Mouse (Mus musculus) neural tube, embryonic 12.5 days (tissue): Measurements from ENCODE around the gene Armc2. TPM values are rescaled to one million over a fixed set of nuclear protein-coding genes. Genes with fewer than 3 reads are reported as not detected.

Source experiments
- ATAC-seq: fragments of 200-750 bp; cut with Nextera tagmentation; 2 replicates; pipeline ENCODE4 v1.8.0; 2017; ENCODE audit warnings: low read depth, mild to moderate bottlenecking, moderate TSS enrichment, moderate library complexity; ENCODE audit not compliant: low FRiP score
- H3K27ac ChIP-seq: fragments of 300-500 bp; sonication (generic); 2 replicates; pipeline ENCODE4 v1.5.1; 2016
- H3K27me3 ChIP-seq: fragments of 300-500 bp; sonication (generic); replicated peaks from 2 replicates; pipeline ENCODE4 v1.6.1; 2016; ENCODE audit warnings: mild to moderate bottlenecking
- H3K36me3 ChIP-seq: fragments of 300-500 bp; sonication (generic); 2 replicates; pipeline ENCODE4 v1.6.1; 2016; ENCODE audit warnings: mild to moderate bottlenecking
- H3K4me1 ChIP-seq: fragments of 300-500 bp; sonication (generic); 2 replicates; pipeline ENCODE4 v1.6.1; 2016
- H3K4me2 ChIP-seq: fragments of 300-500 bp; sonication (generic); replicated peaks from 2 replicates; pipeline ENCODE4 v1.6.1; 2016; ENCODE audit warnings: mild to moderate bottlenecking
- H3K4me3 ChIP-seq: fragments of 300-500 bp; sonication (generic); 2 replicates; pipeline ENCODE4 v1.5.1; 2016
- H3K9ac ChIP-seq: fragments of 300-500 bp; sonication (generic); 2 replicates; pipeline ENCODE4 v1.6.1; 2016; ENCODE audit warnings: mild to moderate bottlenecking
- H3K9me3 ChIP-seq: fragments of 300-500 bp; sonication (generic); 2 replicates; pipeline ENCODE4 v1.6.1; 2016; ENCODE audit warnings: mild to moderate bottlenecking
- WGBS: fragments of 180-500 bp; shearing (Covaris S2); methylation state at CpG from one replicate; pipeline ENCODE4 v1.1.7; 2016; 5-methylcytosine and 5-hydroxymethylcytosine counted together
- polyA plus RNA-seq: library from polyadenylated mRNA; unstranded; fragments of >200 nt; fragmentation: Nextera tagmentation; extraction: Ambion mirVana; gene quantifications from 2 replicates; pipeline ENCODE4 v1.2.1, GENCODE M21; 2016

The Armc2 gene
- polyA plus RNA-seq, 1 experiment from 2014 or later, result 3.1 TPM

DNA sequence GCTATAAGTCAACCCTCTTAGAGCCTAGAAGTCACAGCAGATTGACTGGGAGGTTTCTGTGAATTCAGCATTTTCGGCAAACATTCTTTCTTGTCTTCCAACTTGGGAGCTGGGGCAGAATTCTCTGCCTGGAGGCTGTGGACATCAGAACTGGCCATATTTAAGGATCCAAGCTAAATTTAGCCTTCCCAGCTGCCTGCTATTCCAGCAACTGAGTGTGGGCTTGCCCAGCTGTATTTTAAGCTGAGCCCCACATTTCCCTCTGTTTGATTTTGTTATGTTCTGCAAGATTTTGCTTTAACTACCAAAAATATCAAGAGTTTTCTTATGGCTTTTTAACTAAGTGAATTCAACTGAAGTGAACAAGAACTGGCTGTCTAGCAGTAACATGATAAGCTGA lies 24.6 kb upstream of the Armc2 start:
- Histone ChIP-seq H3K9me3 (no peaks in the 10 kb centered on the region), H3K27ac (no peak overlapping the region), H3K9ac (no peak overlapping the region), H3K27me3 (no peaks in the 10 kb centered on the region), H3K4me2 (no peak overlapping the region), H3K36me3 (no peaks in the 10 kb centered on the region), H3K4me1 (no peaks in the 10 kb centered on the region), H3K4me3 (no peak overlapping the region)
- no peak for ATAC-seq
- WGBS, result 71% methylated on average over 1 of the region's 1 CpGs

DNA sequence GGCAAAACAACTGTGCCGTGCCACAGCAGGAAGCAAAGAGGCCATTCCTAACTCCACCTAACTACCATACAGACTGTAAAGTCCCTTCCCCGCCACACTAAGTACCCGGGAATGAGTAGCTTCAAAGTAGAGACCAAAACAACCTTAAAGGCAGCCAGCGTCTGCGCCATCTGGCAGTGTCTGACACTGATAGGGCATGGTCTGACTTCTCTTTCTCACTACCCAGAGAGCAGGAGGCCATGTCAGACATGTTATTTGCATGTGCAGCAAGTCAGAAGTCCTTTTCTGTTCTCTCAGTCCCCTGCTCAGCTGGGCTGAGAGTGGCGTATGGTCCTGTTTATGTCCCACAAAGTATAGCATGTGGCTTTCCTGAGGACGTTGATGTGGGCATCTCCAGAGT lies 23.8 kb upstream of the Armc2 start:
- Histone ChIP-seq H3K4me3 (no peak overlapping the region), H3K4me1 (no peaks in the 10 kb centered on the region), H3K27me3 (no peaks in the 10 kb centered on the region), H3K9ac (no peak overlapping the region), H3K27ac (no peak overlapping the region), H3K36me3 (no peaks in the 10 kb centered on the region), H3K9me3 (no peaks in the 10 kb centered on the region), H3K4me2 (no peak overlapping the region)
- ATAC-seq, result no peak
- WGBS, result 63% methylated on average over 7 of the region's 7 CpGs

DNA sequence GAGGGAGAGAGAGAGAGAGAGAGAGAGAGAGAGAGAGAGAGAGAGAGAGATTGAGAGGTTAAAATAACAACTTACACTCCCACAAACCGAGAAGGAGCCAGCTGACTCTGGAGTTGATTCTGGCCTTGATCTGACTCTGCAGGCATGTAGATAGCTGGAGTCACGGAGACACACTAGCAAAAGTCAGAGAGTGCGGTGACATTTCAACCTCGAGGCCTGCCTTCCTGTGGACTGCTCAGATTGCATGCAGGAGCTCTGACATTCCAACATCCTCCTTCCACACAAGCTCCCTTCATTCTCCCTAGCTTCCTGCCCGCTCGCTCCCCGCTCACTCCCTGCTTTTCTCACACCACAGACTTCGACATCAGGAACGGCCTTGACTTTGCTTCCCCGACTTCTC lies 20.3 kb upstream of the Armc2 start:
- 62% methylated on average over 10 of the region's 10 CpGs for WGBS
- H3K4me1 ChIP-seq, result no peaks in the 10 kb centered on the region
- ATAC-seq, result no peak
- H3K27ac ChIP-seq, result no peak overlapping the region
- H3K9ac ChIP-seq, result no peak overlapping the region
- H3K27me3 ChIP-seq, result no peaks in the 10 kb centered on the region
- no peak overlapping the region for H3K4me3 ChIP-seq
- no peaks in the 10 kb centered on the region for H3K36me3 ChIP-seq
- H3K9me3 ChIP-seq, result no peaks in the 10 kb centered on the region
- H3K4me2 ChIP-seq, result no peak overlapping the region

DNA sequence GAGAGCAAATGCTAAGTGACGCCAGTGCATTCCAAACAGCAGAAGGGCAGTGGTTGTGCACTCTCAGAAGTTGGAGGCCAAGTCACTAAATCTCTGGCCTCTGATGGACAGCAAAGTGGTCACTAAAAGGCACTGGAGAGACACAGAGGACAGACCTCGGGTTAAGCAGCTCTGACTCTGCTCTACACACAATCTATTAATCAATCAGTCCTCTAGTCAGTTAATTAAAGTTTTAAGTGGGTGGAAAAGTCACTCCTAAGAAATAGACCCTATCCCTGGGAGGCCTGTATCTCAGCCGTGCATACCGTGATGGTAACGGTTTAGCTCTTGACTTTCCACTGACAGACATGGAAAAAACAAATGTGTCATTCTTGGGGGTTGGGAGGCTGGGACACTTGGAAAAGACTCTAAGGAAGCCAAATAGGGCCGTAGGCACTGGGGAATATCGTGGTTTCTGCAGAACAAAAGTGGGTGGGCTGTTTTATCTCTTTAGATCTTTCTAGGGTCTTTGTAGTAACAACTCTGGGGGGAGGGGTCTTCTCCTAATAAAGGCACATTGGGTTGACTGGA lies 19.1 kb upstream of the Armc2 start:
- no peaks in the 10 kb centered on the region for H3K9me3 ChIP-seq
- ATAC-seq, result no peak
- H3K36me3 ChIP-seq, result no peaks in the 10 kb centered on the region
- H3K4me2 ChIP-seq, result no peak overlapping the region
- no peak overlapping the region for H3K27ac ChIP-seq
- WGBS, result 46% methylated on average over 7 of the region's 7 CpGs
- H3K27me3 ChIP-seq, result no peaks in the 10 kb centered on the region
- no peaks in the 10 kb centered on the region for H3K4me1 ChIP-seq
- no peak overlapping the region for H3K9ac ChIP-seq
- no peak overlapping the region for H3K4me3 ChIP-seq

DNA sequence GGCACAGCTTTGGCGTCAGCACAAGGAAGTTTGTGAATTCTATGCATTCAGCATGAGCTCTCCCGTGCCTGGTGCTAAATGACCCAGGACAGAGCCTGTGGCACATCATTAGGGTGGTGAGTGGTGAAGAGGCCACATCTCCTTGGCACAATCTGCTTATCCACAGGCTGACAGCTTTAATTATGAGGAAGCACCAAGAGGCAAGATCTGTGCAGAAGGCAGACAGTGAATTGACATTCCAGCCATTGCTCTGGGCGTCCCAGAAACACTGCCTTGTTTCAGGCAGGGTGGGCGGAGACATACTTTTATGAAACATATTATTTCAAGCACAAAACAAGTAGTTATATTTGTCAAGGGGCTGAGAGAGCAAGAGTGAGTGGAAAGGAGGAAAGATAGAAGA lies 18.6 kb upstream of the Armc2 start:
- Histone ChIP-seq H3K4me1 (no peaks in the 10 kb centered on the region), H3K27ac (no peak overlapping the region), H3K36me3 (no peaks in the 10 kb centered on the region), H3K9ac (no peak overlapping the region), H3K9me3 (no peaks in the 10 kb centered on the region), H3K4me2 (no peak overlapping the region), H3K27me3 (no peaks in the 10 kb centered on the region), H3K4me3 (no peak overlapping the region)
- WGBS, result 62% methylated on average over 4 of the region's 4 CpGs
- ATAC-seq, result no peak

DNA sequence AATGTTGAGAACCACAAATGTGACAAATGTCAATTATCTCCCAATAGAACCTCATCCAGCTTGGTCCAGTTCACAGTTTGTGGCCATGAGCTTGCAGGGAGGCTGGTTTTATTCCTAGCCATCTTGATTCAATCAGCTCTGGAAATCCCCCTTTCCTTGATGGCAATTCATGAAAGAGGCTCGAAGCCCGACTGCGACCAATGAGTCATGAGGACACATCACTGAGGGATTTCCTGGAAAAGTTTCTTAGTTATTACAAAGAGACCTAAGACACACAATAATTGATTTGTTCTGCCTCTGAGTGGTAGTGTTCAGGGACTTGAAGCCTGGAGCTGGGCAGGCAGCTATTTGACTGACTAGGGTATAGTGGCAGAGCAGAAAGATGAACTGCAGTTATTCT lies 15.3 kb upstream of the Armc2 start:
- peaks cover 3% of the 10 kb centered on the region; the same call in 1 of the 2 replicates for H3K4me1 ChIP-seq
- WGBS, result 54% methylated on average over 3 of the region's 3 CpGs
- H3K27me3 ChIP-seq, result no peaks in the 10 kb centered on the region
- ATAC-seq, result no peak
- H3K9me3 ChIP-seq, result no peaks in the 10 kb centered on the region
- no peak overlapping the region for H3K4me3 ChIP-seq
- H3K4me2 ChIP-seq, result no peak overlapping the region
- H3K9ac ChIP-seq, result no peak overlapping the region
- no peak overlapping the region for H3K27ac ChIP-seq
- no peaks in the 10 kb centered on the region for H3K36me3 ChIP-seq

DNA sequence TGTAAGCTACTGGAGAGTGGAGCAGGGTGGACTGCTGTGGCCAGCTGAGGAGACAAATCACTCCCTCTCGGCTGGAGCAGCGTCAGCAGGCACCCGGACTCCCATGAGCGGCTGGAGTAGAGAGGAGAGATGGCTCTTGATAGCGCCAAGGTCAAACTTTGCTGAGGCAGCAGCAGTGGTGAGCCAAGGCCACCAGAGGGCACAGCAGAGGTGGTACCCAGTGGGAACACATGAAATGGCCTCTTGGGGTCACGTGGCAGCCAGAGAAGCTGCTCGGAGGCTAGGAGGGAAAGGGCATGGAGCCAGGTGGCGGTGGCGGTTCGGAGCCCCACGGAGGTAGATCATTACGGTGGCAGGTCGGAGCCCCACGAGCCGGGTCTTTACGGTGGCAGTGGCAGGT lies 12.8 kb upstream of the Armc2 start:
- H3K4me3 ChIP-seq, result no peak overlapping the region
- ATAC-seq, result no peak
- peaks cover 3% of the 10 kb centered on the region; the same call in 1 of the 2 replicates for H3K4me1 ChIP-seq
- no peak overlapping the region for H3K9ac ChIP-seq
- no peaks in the 10 kb centered on the region for H3K27me3 ChIP-seq
- no peak overlapping the region for H3K27ac ChIP-seq
- H3K36me3 ChIP-seq, result no peaks in the 10 kb centered on the region
- WGBS, result 17% methylated on average over 16 of the region's 16 CpGs
- H3K9me3 ChIP-seq, result no peaks in the 10 kb centered on the region
- H3K4me2 ChIP-seq, result peak overlapping the region; percentile 38

DNA sequence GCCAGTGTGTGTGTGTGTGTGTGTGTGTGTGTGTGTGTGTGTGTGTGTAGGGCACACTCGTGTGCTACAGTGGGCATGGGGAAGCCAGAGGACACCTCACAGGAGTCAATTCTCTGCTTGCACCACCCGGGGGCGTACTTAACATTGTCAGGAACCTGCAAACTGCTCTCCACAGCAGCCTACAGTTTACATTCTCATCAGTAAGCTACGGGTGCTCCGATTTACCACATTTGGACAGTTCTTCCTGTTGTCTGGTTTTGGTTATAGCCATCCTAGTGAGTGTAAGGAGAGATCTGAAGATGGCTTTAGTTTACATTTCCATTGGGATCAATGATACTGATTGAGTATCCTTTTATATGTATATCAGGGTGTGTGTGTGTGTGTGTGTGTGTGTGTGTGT lies 11.3 kb upstream of the Armc2 start:
- Histone ChIP-seq H3K4me1 (peaks cover 3% of the 10 kb centered on the region; the same call in 1 of the 2 replicates), H3K27me3 (no peaks in the 10 kb centered on the region), H3K9me3 (no peaks in the 10 kb centered on the region), H3K36me3 (no peaks in the 10 kb centered on the region), H3K4me2 (no peak overlapping the region), H3K9ac (no peak overlapping the region), H3K27ac (no peak overlapping the region), H3K4me3 (no peak overlapping the region)
- WGBS, result 79% methylated on average over 5 of the region's 5 CpGs
- no peak for ATAC-seq

DNA sequence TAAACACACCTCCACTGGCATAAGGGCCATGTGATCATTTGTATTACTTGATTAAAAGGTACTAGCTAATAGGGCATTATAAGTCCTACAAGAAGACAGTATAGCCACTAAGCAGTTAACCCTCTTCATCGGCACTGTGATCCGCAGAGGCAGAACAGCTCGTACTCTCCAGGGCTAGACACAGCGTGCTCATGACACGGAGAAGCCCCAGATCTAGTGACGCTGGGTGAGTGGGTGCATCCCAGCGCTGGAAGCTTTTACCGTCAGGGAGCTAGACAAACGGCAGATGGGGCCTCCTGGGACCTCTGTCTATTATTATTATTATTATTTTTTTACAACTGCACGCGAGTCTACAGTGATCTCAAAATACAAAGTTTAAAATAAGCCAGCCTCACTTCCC lies 9.1 kb upstream of the Armc2 start:
- no peak overlapping the region for H3K4me3 ChIP-seq
- WGBS, result 80% methylated on average over 11 of the region's 11 CpGs
- ATAC-seq, result no peak
- no peak overlapping the region for H3K27ac ChIP-seq
- no peak overlapping the region for H3K9ac ChIP-seq
- H3K4me1 ChIP-seq, result peaks cover 3% of the 10 kb centered on the region; the same call in 1 of the 2 replicates
- H3K36me3 ChIP-seq, result no peaks in the 10 kb centered on the region
- no peaks in the 10 kb centered on the region for H3K9me3 ChIP-seq
- no peak overlapping the region for H3K4me2 ChIP-seq
- H3K27me3 ChIP-seq, result no peaks in the 10 kb centered on the region

DNA sequence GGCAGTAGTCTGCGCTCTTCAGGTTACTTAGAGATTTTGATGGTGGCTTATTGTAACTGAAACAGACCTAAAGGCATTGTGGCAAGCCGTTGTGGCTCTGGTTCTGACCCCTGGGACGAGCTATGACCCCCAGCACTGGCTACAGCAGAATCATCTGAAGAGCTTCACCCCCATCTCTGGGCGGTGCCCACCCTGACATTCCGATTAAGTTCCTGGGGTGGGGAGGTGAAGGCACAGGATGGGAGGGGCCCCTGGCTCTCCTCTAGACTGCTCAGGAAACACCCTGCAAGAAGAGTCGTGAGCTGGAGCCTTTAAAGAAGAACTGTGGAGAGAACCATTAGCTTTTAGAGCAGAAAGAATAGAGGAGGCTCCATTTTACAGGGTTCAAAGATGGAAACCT lies 6.2 kb upstream of the Armc2 start:
- 78% methylated on average over 6 of the region's 6 CpGs for WGBS
- Histone ChIP-seq H3K27me3 (no peaks in the 10 kb centered on the region), H3K4me3 (no peak overlapping the region), H3K9me3 (no peaks in the 10 kb centered on the region), H3K27ac (no peak overlapping the region), H3K4me2 (no peak overlapping the region), H3K9ac (no peak overlapping the region), H3K4me1 (no peaks in the 10 kb centered on the region), H3K36me3 (no peaks in the 10 kb centered on the region)
- ATAC-seq, result no peak

DNA sequence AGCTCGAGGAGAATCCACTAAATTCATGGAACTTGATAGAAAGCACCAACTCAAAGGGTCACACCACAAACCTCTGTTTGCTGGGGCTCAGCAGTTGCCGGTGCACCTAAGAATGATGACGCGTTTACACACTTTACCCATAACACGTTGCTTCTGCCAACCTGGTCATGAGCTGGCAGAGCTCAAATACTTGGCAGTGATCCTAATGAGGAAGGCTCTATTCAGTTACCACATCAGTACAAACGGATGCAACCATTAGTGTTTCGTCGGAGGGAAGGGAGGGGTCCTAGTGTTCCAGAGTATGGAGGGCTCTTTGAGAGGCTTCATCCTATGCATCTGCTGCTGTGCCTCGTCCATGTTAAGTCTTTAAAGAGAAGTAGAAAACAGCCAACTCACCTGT lies 3.3 kb upstream of the Armc2 start:
- 0 out of 2 replicates have a peak, but pooled peaks cover 5% of the 10 kb centered on the region for H3K27me3 ChIP-seq
- H3K4me2 ChIP-seq, result no peak overlapping the region
- WGBS, result 82% methylated on average over 9 of the region's 9 CpGs
- H3K9ac ChIP-seq, result no peak overlapping the region
- peaks cover 4% of the 10 kb centered on the region; the same call in 1 of the 2 replicates for H3K4me1 ChIP-seq
- H3K4me3 ChIP-seq, result no peak overlapping the region
- no peak overlapping the region for H3K27ac ChIP-seq
- no peak for ATAC-seq
- H3K9me3 ChIP-seq, result no peaks in the 10 kb centered on the region
- H3K36me3 ChIP-seq, result no peaks in the 10 kb centered on the region

DNA sequence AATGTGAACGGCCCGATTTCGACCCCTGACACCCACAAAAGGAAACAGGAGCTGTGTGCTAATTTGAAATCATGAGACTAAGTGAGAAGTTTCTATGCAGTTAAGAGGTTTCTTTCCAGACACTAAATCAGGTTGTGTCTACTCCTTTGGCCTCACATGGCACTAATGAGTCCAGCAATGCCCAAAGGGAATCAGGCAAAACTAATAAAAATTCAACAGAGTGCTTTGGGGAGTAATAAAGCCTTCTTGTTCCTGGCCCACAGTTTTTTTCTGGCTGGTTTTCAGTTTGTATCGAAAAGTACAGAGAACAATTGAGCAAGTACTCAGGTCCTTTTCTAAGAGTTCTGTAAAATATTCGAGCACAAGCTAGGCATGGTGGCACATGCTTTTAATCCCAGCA lies 4.2 kb downstream of the Armc2 start:
- Histone ChIP-seq H3K27ac (no peak overlapping the region), H3K4me1 (peaks cover 4% of the 10 kb centered on the region; the same call in 1 of the 2 replicates), H3K4me2 (no peak overlapping the region), H3K4me3 (no peak overlapping the region), H3K9ac (no peak overlapping the region), H3K9me3 (no peaks in the 10 kb centered on the region), H3K27me3 (0 out of 2 replicates have a peak, but pooled peaks cover 5% of the 10 kb centered on the region), H3K36me3 (no peaks in the 10 kb centered on the region)
- no peak for ATAC-seq
- 69% methylated on average over 5 of the region's 5 CpGs for WGBS

DNA sequence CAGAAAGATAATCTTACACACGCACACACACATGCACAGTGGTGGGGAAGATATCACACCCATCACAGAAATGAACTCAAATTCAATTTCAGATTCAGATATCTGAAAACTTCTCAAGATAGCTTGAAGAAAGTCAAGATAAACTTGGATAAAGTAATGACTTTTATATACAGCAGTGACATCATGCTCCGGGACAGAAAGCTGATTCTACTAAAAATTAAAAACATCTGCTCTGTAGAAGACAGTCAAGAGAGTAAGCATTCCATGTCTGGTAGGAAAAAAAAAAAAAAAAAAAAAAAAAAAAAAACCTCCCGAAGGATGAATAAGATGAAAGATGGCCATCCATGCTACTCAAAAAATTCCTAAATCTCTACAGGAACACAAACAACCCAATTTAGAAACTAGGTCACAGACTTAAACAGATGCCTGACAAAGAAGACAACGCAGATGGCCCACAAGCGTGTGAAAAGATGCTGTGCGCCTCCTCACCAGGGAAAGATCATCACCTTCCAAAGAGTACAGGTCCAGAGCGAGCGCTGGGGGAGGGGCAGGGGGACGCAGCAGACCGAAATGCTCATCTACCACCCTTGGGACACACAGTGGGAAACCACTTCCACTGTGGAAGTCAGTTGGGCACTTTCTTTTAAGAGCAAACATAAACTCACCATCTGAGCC lies 7.3 kb downstream of the Armc2 start:
- no peak overlapping the region for H3K4me2 ChIP-seq
- H3K27me3 ChIP-seq, result no peaks in the 10 kb centered on the region
- no peak for ATAC-seq
- H3K27ac ChIP-seq, result no peak overlapping the region
- no peaks in the 10 kb centered on the region for H3K36me3 ChIP-seq
- H3K4me1 ChIP-seq, result no peaks in the 10 kb centered on the region
- H3K9me3 ChIP-seq, result no peaks in the 10 kb centered on the region
- 89% methylated on average over 10 of the region's 10 CpGs for WGBS
- no peak overlapping the region for H3K4me3 ChIP-seq
- no peak overlapping the region for H3K9ac ChIP-seq
